Mouse (Mus musculus) limb, embryonic 14.5 days (tissue): ENCODE results near the gene Platr17. TPM values are rescaled to one million over a fixed set of nuclear protein-coding genes. Genes with fewer than 3 reads are reported as not detected.

Experiments used
- ATAC-seq: fragments of 200-750 bp; cut with Nextera tagmentation; 2 replicates; pipeline ENCODE4 v1.8.0; 2017; ENCODE audit warnings: low read depth, moderate number of reproducible peaks, moderate TSS enrichment; ENCODE audit not compliant: low FRiP score
- DNase-seq: peaks from one replicate; pipeline ENCODE4 v3.0.0-alpha.2; 2015; ENCODE audit warnings: low spot score
- H3K27ac ChIP-seq: fragments of 300-500 bp; sonication (generic); replicated peaks from 2 replicates; pipeline ENCODE4 v1.5.1; 2014; ENCODE audit warnings: low read depth, mild to moderate bottlenecking, low read length, moderate library complexity, mixed read lengths
- H3K27me3 ChIP-seq: fragments of 300-500 bp; sonication (generic); 2 replicates; pipeline ENCODE4 v1.6.1; 2014; ENCODE audit warnings: low read length, mixed read lengths; ENCODE audit not compliant: control insufficient read depth, insufficient read depth
- H3K36me3 ChIP-seq: fragments of 300-500 bp; sonication (generic); 2 replicates; pipeline ENCODE4 v1.6.1; 2014; ENCODE audit warnings: mild to moderate bottlenecking, low read length, moderate library complexity, mixed read lengths; ENCODE audit not compliant: control insufficient read depth, insufficient read depth
- H3K4me1 ChIP-seq: fragments of 300-500 bp; sonication (generic); 2 replicates; pipeline ENCODE4 v1.6.1; 2014; ENCODE audit warnings: antibody characterized with exemption, low read length, mixed read lengths; ENCODE audit not compliant: control insufficient read depth, insufficient read depth
- H3K4me2 ChIP-seq: fragments of 300-500 bp; sonication (generic); replicated peaks from 2 replicates; pipeline ENCODE4 v1.6.1; 2014; ENCODE audit warnings: low read depth, mild to moderate bottlenecking, low read length, moderate library complexity; ENCODE audit not compliant: severe bottlenecking
- H3K4me3 ChIP-seq: fragments of 300-500 bp; sonication (generic); replicated peaks from 2 replicates; pipeline ENCODE4 v1.5.1; 2014; ENCODE audit warnings: low read length
- H3K9ac ChIP-seq: fragments of 300-500 bp; sonication (generic); 2 replicates; pipeline ENCODE4 v1.6.1; 2014; ENCODE audit warnings: mild to moderate bottlenecking, low read depth, low read length, moderate library complexity; ENCODE audit not compliant: severe bottlenecking
- H3K9me3 ChIP-seq: fragments of 300-500 bp; sonication (generic); 2 replicates; pipeline ENCODE4 v1.6.1; 2016; ENCODE audit warnings: low read length; ENCODE audit not compliant: control insufficient read depth
- POLR2A ChIP-seq: fragments of 200-500 bp; IDR thresholded peaks from 2 replicates; pipeline ENCODE4 v1.8.0; 2012; ENCODE audit warnings: inconsistent platforms, mild to moderate bottlenecking, moderate library complexity, borderline replicate concordance; ENCODE audit not compliant: insufficient read depth, insufficient read length; ENCODE audit errors: extremely low read depth
- WGBS: fragments of 180-500 bp; shearing (Covaris S2); extraction: QIAGEN DNeasy Blood & Tissue Kit; methylation state at CpG from one replicate; pipeline ENCODE4 v1.1.7; 2014; 5-methylcytosine and 5-hydroxymethylcytosine counted together
- polyA plus RNA-seq, 2 experiments: library from polyadenylated mRNA; depleted of rRNA in 1 of 2; stranded (reverse) in 1 of 2; unstranded in 1 of 2; fragments of >200 nt; fragmentation: Nextera tagmentation in 1 of 2; extraction: Ambion mirVana in 1 of 2; gene quantifications; 2 replicates each; pipeline versions ENCODE4 v1.2.1 to v1.2.3; 2012 to 2014

Platr17 gene
- polyA plus RNA-seq, 2 experiments: 0.34 to 0.40 TPM

DNA sequence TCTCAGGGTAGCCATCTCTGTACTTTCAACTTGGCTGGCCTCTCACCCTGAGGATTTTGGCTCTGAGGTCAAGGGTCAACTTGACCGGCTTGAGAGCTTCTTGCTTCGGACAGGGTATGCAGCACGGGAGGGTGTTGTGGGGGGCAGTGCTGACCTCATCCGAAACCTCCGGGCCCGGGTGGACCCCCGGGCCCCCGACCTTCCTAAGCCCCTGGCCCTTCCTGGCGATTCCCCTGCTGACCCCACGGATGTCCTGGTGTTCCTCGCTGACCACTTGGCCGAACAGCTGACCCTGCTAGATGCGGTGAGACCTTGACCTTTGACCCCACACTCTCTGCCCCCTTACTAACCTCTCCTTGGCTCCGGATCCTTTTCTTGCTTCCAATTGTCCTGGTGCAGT, 27.5 kb downstream of the Platr17 start:
- no peak overlapping the region for H3K4me3 ChIP-seq
- H3K27me3 ChIP-seq: no peaks in the 10 kb centered on the region
- no peak for DNase-seq
- peaks cover 15% of the 10 kb centered on the region for H3K4me1 ChIP-seq
- ATAC-seq: no peak
- no peak overlapping the region for H3K27ac ChIP-seq
- WGBS: 94% methylated on average over 14 of the region's 14 CpGs
- no peaks in the 10 kb centered on the region for H3K9me3 ChIP-seq
- TF ChIP-seq POLR2A: no peak
- peaks cover 45% of the 10 kb centered on the region for H3K36me3 ChIP-seq
- H3K4me2 ChIP-seq: no peak overlapping the region
- no peak overlapping the region for H3K9ac ChIP-seq

DNA sequence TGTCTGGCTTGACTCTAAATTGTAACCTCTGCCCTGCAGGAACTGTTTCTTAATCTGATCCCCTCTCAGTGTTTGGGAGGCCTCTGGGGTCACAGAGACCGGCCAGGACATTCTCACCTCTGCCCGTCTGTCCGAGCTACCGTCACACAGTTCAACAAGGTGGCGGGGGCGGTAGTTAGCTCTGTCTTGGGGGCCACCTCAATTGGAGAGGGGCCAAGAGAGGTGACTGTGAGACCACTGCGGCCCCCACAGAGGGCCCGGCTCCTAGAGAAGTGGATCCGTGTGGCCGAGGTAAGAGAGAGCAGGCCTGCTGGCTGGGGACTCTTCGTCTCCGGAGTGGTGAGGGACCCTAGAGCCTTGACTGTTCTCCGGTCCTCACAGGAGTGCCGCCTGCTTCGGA, 28.0 kb downstream of the Platr17 start:
- no peak for ATAC-seq
- no peak overlapping the region for H3K27ac ChIP-seq
- 93% methylated on average over 13 of the region's 15 CpGs for WGBS
- no peak for DNase-seq
- H3K4me1 ChIP-seq: peaks cover 14% of the 10 kb centered on the region
- H3K9ac ChIP-seq: no peak overlapping the region
- peaks cover 45% of the 10 kb centered on the region for H3K36me3 ChIP-seq
- no peak overlapping the region for H3K4me2 ChIP-seq
- H3K27me3 ChIP-seq: no peaks in the 10 kb centered on the region
- no peak for TF ChIP-seq POLR2A
- H3K4me3 ChIP-seq: no peak overlapping the region
- H3K9me3 ChIP-seq: no peaks in the 10 kb centered on the region

DNA sequence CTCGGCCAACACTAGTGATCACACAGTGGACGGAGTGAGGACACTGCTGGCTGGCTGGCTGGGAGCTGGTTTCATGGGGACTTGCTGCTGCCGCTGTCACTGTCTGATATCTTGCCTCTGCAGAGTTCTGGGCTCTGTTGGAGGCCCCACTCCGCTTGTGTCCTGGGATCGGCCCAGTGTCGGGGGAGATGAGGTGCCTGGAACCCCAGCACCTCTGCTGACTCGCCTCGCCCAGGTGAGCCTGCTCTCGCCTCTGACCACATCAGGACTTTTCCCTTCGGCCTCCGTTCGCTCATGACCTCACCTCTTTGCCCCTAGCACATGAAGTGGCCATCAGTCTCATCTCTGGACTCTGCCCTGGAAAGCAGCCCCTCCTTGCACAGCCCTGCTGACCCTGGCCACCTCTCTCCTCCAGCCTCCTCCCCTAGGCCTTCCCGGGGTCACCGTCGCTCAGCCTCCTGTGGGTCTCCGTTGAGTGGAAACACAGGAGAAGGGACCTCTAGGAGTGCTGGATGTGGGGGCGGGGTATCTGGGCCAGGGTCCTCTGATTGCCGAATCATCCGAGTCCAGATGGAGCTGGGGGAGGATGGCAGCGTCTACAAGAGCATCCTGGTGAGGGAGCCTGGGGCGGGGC, 30.6 kb downstream of the Platr17 start:
- Histone ChIP-seq H3K4me2 (no peak overlapping the region), H3K4me1 (peaks cover 14% of the 10 kb centered on the region), H3K9ac (no peak overlapping the region), H3K27ac (no peak overlapping the region), H3K27me3 (no peaks in the 10 kb centered on the region), H3K4me3 (no peak overlapping the region), H3K36me3 (peaks cover 51% of the 10 kb centered on the region), H3K9me3 (no peaks in the 10 kb centered on the region)
- no peak for TF ChIP-seq POLR2A
- DNase-seq (no peak), ATAC-seq (no peak)
- WGBS: 91% methylated on average over 19 of the region's 21 CpGs

DNA sequence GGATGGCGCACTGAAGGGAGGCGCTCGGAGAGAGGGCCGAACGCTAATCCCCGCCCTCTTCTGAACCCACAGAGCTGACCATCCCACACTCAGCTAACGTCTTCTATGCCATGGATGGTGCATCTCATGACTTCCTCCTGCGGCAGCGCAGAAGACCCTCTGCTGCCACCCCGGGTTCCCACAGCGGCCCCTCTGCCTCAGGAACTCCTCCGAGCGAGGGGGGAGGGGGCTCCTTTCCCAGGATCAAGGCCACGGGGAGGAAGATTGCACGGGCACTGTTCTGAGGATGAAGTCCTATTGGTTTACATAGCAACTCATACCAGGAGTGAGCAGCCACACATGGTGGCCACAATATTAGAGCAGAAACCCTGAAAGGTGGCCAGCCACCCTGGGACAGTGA, 32.1 kb downstream of the Platr17 start:
- ATAC-seq (no peak), DNase-seq (no peak)
- H3K4me1 ChIP-seq: peaks cover 13% of the 10 kb centered on the region
- no peaks in the 10 kb centered on the region for H3K9me3 ChIP-seq
- no peaks in the 10 kb centered on the region for H3K27me3 ChIP-seq
- peaks cover 55% of the 10 kb centered on the region for H3K36me3 ChIP-seq
- 84% methylated on average over 15 of the region's 15 CpGs for WGBS
- H3K4me3 ChIP-seq: no peak overlapping the region
- H3K27ac ChIP-seq: no peak overlapping the region
- no peak for TF ChIP-seq POLR2A
- no peak overlapping the region for H3K4me2 ChIP-seq
- no peak overlapping the region for H3K9ac ChIP-seq

DNA sequence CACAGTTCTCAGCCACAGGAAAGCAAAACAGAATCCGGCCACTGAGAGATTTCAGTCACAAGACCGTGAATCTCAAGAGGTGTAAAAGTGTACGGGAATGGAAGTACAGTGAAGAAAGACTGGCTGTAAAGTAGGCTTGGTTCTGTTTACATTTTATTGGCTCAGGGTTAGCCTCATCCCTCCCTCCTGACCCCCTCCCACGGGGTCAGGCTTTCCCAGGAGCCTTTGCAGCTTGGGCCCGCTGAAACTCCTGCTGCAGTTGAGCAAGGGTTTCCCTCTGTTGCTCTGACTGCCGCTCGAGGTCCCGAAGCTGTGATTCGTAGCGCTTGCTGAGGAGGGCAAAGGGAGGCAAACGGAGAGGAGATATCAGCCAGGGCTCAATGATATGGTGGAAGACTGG, 33.8 kb downstream of the Platr17 start:
- Histone ChIP-seq H3K27ac (no peak overlapping the region), H3K9ac (no peak overlapping the region), H3K27me3 (no peaks in the 10 kb centered on the region), H3K4me3 (peak overlapping the region; percentile 79; the same call in 1 of the 2 replicates), H3K36me3 (peaks cover 50% of the 10 kb centered on the region), H3K4me1 (peaks cover 13% of the 10 kb centered on the region), H3K9me3 (no peaks in the 10 kb centered on the region), H3K4me2 (0 out of 2 replicates have a peak overlapping the region, but pooled peaks have one; percentile 90)
- WGBS: 79% methylated on average over 11 of the region's 11 CpGs
- DNase-seq (no peak), ATAC-seq (no peak)
- TF ChIP-seq POLR2A: no peak
